Mouse (Mus musculus) ES-Bruce4 (cell line): ENCODE measurements around the gene Adgrl2. TPM values are rescaled to one million over a fixed set of nuclear protein-coding genes. Genes with fewer than 3 reads are reported as not detected.

Source experiments
- H3K27ac ChIP-seq: 2 replicates; pipeline ENCODE4 v1.5.1; 2012; ENCODE audit warnings: low read length, inconsistent platforms; ENCODE audit not compliant: insufficient read depth
- H3K27me3 ChIP-seq: 2 replicates; pipeline ENCODE4 v1.6.1; 2012; ENCODE audit warnings: mild to moderate bottlenecking, low read length, inconsistent platforms; ENCODE audit not compliant: control insufficient read depth, poor library complexity, insufficient read depth, severe bottlenecking
- H3K36me3 ChIP-seq: 2 replicates; pipeline ENCODE4 v1.6.1; 2012; ENCODE audit warnings: inconsistent platforms, mild to moderate bottlenecking, low read length, moderate library complexity; ENCODE audit not compliant: control insufficient read depth, poor library complexity, insufficient read depth, severe bottlenecking
- H3K4me1 ChIP-seq: one replicate; pipeline ENCODE4 v1.8.1; 2011; ENCODE audit warnings: low read length; ENCODE audit not compliant: control insufficient read depth, insufficient read depth
- H3K4me3 ChIP-seq: 2 replicates; pipeline ENCODE4 v1.5.1; 2011; ENCODE audit warnings: low read depth, mild to moderate bottlenecking, low read length
- H3K9ac ChIP-seq: 2 replicates; pipeline ENCODE4 v1.6.1; 2012; ENCODE audit warnings: low read depth, mild to moderate bottlenecking, inconsistent platforms; ENCODE audit not compliant: poor library complexity, severe bottlenecking
- H3K9me3 ChIP-seq: replicated peaks from 2 replicates; pipeline ENCODE4 v1.6.1; 2012; ENCODE audit warnings: mild to moderate bottlenecking, low read length, inconsistent platforms; ENCODE audit not compliant: control insufficient read depth, poor library complexity, insufficient read depth, severe bottlenecking
- CTCF ChIP-seq: IDR thresholded peaks from one replicate; pipeline ENCODE4 v1.8.1; 2011; ENCODE audit warnings: low read depth, low read length
- EP300 ChIP-seq: IDR thresholded peaks from 2 replicates; pipeline ENCODE4 v1.6.1; 2011; ENCODE audit warnings: low read depth, low read length; ENCODE audit not compliant: insufficient read depth
- POLR2A ChIP-seq: IDR thresholded peaks from one replicate; pipeline ENCODE4 v1.8.1; 2011; ENCODE audit warnings: low read length; ENCODE audit not compliant: insufficient read depth
- polyA plus RNA-seq: library from polyadenylated mRNA; stranded (reverse); fragments of >200 nt; gene quantifications from 2 replicates; pipeline ENCODE4 v1.2.4, GENCODE M21; 2011; ENCODE audit warnings: low read depth; ENCODE audit not compliant: missing spikeins, insufficient read depth, insufficient read length

Adgrl2 gene
- polyA plus RNA-seq, 1 experiment: 133 TPM

GRCm38 (mm10) chr3:148838835-148839296 is 151.5 kb downstream of the Adgrl2 start:
- TF ChIP-seq POLR2A (no peak), CTCF (no peak), EP300 (no peak)
- no peaks in the 10 kb centered on the region for H3K9me3 ChIP-seq

GRCm38 (mm10) chr3:148838095-148838834 is 152.1 kb downstream of the Adgrl2 start:
- H3K9ac ChIP-seq: no peak overlapping the region
- H3K4me3 ChIP-seq: no peak overlapping the region
- no peaks in the 10 kb centered on the region for H3K9me3 ChIP-seq

More at GRCm38 (mm10) chr3:148838835-148839296, 151.5 kb downstream of the Adgrl2 start:
- Histone ChIP-seq H3K27ac (no peak overlapping the region), H3K4me3 (no peak overlapping the region), H3K9ac (no peak overlapping the region), H3K36me3 (peaks cover 3% of the 10 kb centered on the region), H3K4me1 (peaks cover 1% of the 10 kb centered on the region), H3K27me3 (no peaks in the 10 kb centered on the region)

GRCm38 (mm10) chr3:148835136-148835535 is 155.2 kb downstream of the Adgrl2 start:
- Histone ChIP-seq H3K9ac (no peak overlapping the region), H3K36me3 (peaks cover 7% of the 10 kb centered on the region), H3K27me3 (no peaks in the 10 kb centered on the region), H3K4me3 (no peak overlapping the region), H3K9me3 (no peaks in the 10 kb centered on the region), H3K27ac (no peak overlapping the region), H3K4me1 (no peaks in the 10 kb centered on the region)
- no peak for TF ChIP-seq POLR2A

More at GRCm38 (mm10) chr3:148838095-148838834, 152.1 kb downstream of the Adgrl2 start:
- H3K27ac ChIP-seq: no peak overlapping the region
- peaks cover 7% of the 10 kb centered on the region for H3K36me3 ChIP-seq
- TF ChIP-seq POLR2A (no peak), CTCF (no peak), EP300 (no peak)
- H3K27me3 ChIP-seq: no peaks in the 10 kb centered on the region
- H3K4me1 ChIP-seq: peaks cover 1% of the 10 kb centered on the region

GRCm38 (mm10) chr3:148833070-148833769 is 157.1 kb downstream of the Adgrl2 start:
- Histone ChIP-seq H3K4me1 (no peaks in the 10 kb centered on the region), H3K27ac (no peak overlapping the region), H3K27me3 (no peaks in the 10 kb centered on the region), H3K9me3 (no peaks in the 10 kb centered on the region), H3K9ac (no peak overlapping the region), H3K36me3 (peaks cover 7% of the 10 kb centered on the region), H3K4me3 (no peak overlapping the region)
- TF ChIP-seq POLR2A (no peak), EP300 (no peak), CTCF (no peak)

GRCm38 (mm10) chr3:148832001-148832400 is 158.4 kb downstream of the Adgrl2 start:
- Histone ChIP-seq H3K9ac (no peak overlapping the region), H3K9me3 (no peaks in the 10 kb centered on the region), H3K27me3 (no peaks in the 10 kb centered on the region), H3K27ac (no peak overlapping the region), H3K4me1 (no peaks in the 10 kb centered on the region), H3K4me3 (no peak overlapping the region), H3K36me3 (peaks cover 7% of the 10 kb centered on the region; the same call in 1 of the 2 replicates)
- no peak for TF ChIP-seq EP300
- TF ChIP-seq POLR2A: no peak
- no peak for TF ChIP-seq CTCF

GRCm38 (mm10) chr3:148828519-148828918 is 161.8 kb downstream of the Adgrl2 start:
- Histone ChIP-seq H3K27ac (no peak overlapping the region), H3K27me3 (no peaks in the 10 kb centered on the region), H3K4me1 (no peaks in the 10 kb centered on the region), H3K4me3 (no peak overlapping the region), H3K9ac (no peak overlapping the region), H3K36me3 (peaks cover 1% of the 10 kb centered on the region; the same call in 1 of the 2 replicates), H3K9me3 (no peaks in the 10 kb centered on the region)
- TF ChIP-seq CTCF: no peak
- TF ChIP-seq EP300: no peak
- TF ChIP-seq POLR2A: no peak
